7 mouse cellular contexts compared by ENCODE assay signal in genomic region chr14:26206926-26207247, GRCm38 (mm10). TPM values are rescaled to one million over a fixed set of nuclear protein-coding genes. Genes with fewer than 3 reads are reported as not detected.
DNase-seq lines count a peak whose midpoint lies in the region; ATAC-seq and TF ChIP-seq lines count a peak whose summit lies in the region.
"Not testable (repeated sequence)": the region's sequence is repeated elsewhere in the genome, so short reads cannot be mapped to it uniquely, and the experiment has no call there.

Tmem254b (minus strand) TSS chr14:26207041.

- peak; percentile 68 for ATAC-seq in forebrain, embryonic 13.5 days
- peak; percentile 78 for ATAC-seq in heart, embryonic 16.5 days (replicated peaks; ENCODE audit: extremely low read depth, insufficient read depth, low FRiP score)
- peak; percentile 46; the same call in 1 of the 2 replicates for ATAC-seq in lung, embryonic 15.5 days (ENCODE audit: borderline replicate concordance, extremely low read depth, low FRiP score, low TSS enrichment)
- ATAC-seq in neural tube, embryonic 11.5 days (ENCODE audit: insufficient read depth, low FRiP score, low TSS enrichment): not testable (repeated sequence)

- no CpG with 5 or more reads among the region's 10 CpGs for WGBS in forebrain, embryonic 13.5 days
- no CpG with 5 or more reads among the region's 10 CpGs for WGBS in heart, embryonic 16.5 days
- no CpG with 5 or more reads among the region's 10 CpGs for WGBS in kidney, adult 2 months
- WGBS in lung, embryonic 15.5 days: no CpG with 5 or more reads among the region's 10 CpGs
- no CpG with 5 or more reads among the region's 10 CpGs for WGBS in neural tube, embryonic 11.5 days

- TF ChIP-seq CTCF in kidney, adult 2 months (conservative IDR thresholded peaks at IDR 0.05; ENCODE audit: insufficient read depth, insufficient read length, low read depth, low read length): not testable (repeated sequence)

- H3K36me3 ChIP-seq in forebrain, embryonic 13.5 days (ENCODE audit: poor library complexity, severe bottlenecking); heart, embryonic 16.5 days (ENCODE audit: control insufficient read depth, insufficient read depth); kidney, adult 2 months (ENCODE audit: control insufficient read depth, insufficient read depth, low read length); lung, embryonic 15.5 days; neural tube, embryonic 11.5 days (ENCODE audit: control insufficient read depth, insufficient read depth, low read length): not testable (repeated sequence)

- not testable (repeated sequence) for DNase-seq in kidney, adult 2 months; left cerebral cortex, postnatal 4 days; neural tube, embryonic 11.5 days (ENCODE audit: low spot score)

- intact Hi-C loops in left cerebral cortex, postnatal 4 days (cut with DNase I): not testable (repeated sequence)

- TF ChIP-seq POLR2A in kidney, adult 2 months (IDR thresholded peaks at IDR 0.05; ENCODE audit: low read depth, low read length): not testable (repeated sequence)

- not testable (repeated sequence) for H3K9me3 ChIP-seq in forebrain, embryonic 13.5 days (replicated peaks); heart, embryonic 16.5 days (replicated peaks; ENCODE audit: control insufficient read depth, low read length); lung, embryonic 15.5 days; neural tube, embryonic 11.5 days (ENCODE audit: control insufficient read depth, low read length)

- not testable (repeated sequence) for H3K4me2 ChIP-seq in forebrain, embryonic 13.5 days; heart, embryonic 16.5 days (ENCODE audit: low read depth, low read length); lung, embryonic 15.5 days; neural tube, embryonic 11.5 days (ENCODE audit: low read depth)

- not testable (repeated sequence) for H3K9ac ChIP-seq in forebrain, embryonic 13.5 days; heart, embryonic 16.5 days (ENCODE audit: low read length); lung, embryonic 15.5 days; neural tube, embryonic 11.5 days (ENCODE audit: low read length)

- H3K4me1 ChIP-seq in brown adipose tissue, adult 24 weeks (ENCODE audit: control insufficient read depth, insufficient read depth, insufficient read length, low read length); forebrain, embryonic 13.5 days; heart, embryonic 16.5 days (ENCODE audit: control insufficient read depth, insufficient read depth, low read length); kidney, adult 2 months (ENCODE audit: control insufficient read depth, insufficient read depth, low read length); lung, embryonic 15.5 days; neural tube, embryonic 11.5 days (ENCODE audit: control insufficient read depth, insufficient read depth, low read length): not testable (repeated sequence)

- H3K4me3 ChIP-seq in brown adipose tissue, adult 24 weeks (ENCODE audit: insufficient read depth, low read depth, low read length); forebrain, embryonic 13.5 days; heart, embryonic 16.5 days (ENCODE audit: low read length); kidney, adult 2 months (ENCODE audit: insufficient read depth, low read depth, low read length); lung, embryonic 15.5 days; neural tube, embryonic 11.5 days (ENCODE audit: low read depth, low read length): not testable (repeated sequence)

- H3K27me3 ChIP-seq in forebrain, embryonic 13.5 days; heart, embryonic 16.5 days (ENCODE audit: control insufficient read depth, insufficient read depth, low read length); kidney, adult 2 months (replicated peaks; ENCODE audit: control insufficient read depth, insufficient read depth, low read length); lung, embryonic 15.5 days; neural tube, embryonic 11.5 days (ENCODE audit: control insufficient read depth, insufficient read depth, low read length): not testable (repeated sequence)

- H3K27ac ChIP-seq in brown adipose tissue, adult 24 weeks (replicated peaks; ENCODE audit: low read depth, low read length); forebrain, embryonic 13.5 days; heart, embryonic 16.5 days (ENCODE audit: low read length); kidney, adult 2 months (ENCODE audit: insufficient read depth, low read depth, low read length); lung, embryonic 15.5 days; neural tube, embryonic 11.5 days (ENCODE audit: low read depth, low read length): not testable (repeated sequence)

RNA-seq across cellular contexts. Expression of gene Tmem254b, which starts in this region (rescaled TPM):
- polyA plus RNA-seq in brown adipose tissue, adult 24 weeks (2012; ENCODE audit: insufficient read depth, insufficient read length, missing spikeins): 42.0 and 96.9 TPM in 2 replicates
- polyA plus RNA-seq in forebrain, embryonic 13.5 days (2015; fragmentation: Nextera tagmentation; extraction: Ambion mirVana): 14.4 and 17.2 TPM in 2 replicates
- polyA plus RNA-seq in heart, embryonic 16.5 days (2015; fragmentation: Nextera tagmentation; extraction: Ambion mirVana): 16.0 and 22.4 TPM in 2 replicates
- polyA plus RNA-seq in kidney, adult 2 months (2012; rRNA removed): 162 and 226 TPM in 2 replicates
- total RNA-seq in left cerebral cortex, postnatal 4 days (2021): 10 to 100 TPM; 20.9 to 32.0 TPM
- 34.7 and 38.1 TPM in 2 replicates for polyA plus RNA-seq in lung, embryonic 15.5 days (2015; fragmentation: Nextera tagmentation; extraction: Ambion mirVana)
- 18.2 and 19.1 TPM in 2 replicates for polyA plus RNA-seq in neural tube, embryonic 11.5 days (2014; fragmentation: Nextera tagmentation; extraction: Ambion mirVana)
